ENCODE assay signal across 9 mouse cellular contexts in the genomic region with DNA sequence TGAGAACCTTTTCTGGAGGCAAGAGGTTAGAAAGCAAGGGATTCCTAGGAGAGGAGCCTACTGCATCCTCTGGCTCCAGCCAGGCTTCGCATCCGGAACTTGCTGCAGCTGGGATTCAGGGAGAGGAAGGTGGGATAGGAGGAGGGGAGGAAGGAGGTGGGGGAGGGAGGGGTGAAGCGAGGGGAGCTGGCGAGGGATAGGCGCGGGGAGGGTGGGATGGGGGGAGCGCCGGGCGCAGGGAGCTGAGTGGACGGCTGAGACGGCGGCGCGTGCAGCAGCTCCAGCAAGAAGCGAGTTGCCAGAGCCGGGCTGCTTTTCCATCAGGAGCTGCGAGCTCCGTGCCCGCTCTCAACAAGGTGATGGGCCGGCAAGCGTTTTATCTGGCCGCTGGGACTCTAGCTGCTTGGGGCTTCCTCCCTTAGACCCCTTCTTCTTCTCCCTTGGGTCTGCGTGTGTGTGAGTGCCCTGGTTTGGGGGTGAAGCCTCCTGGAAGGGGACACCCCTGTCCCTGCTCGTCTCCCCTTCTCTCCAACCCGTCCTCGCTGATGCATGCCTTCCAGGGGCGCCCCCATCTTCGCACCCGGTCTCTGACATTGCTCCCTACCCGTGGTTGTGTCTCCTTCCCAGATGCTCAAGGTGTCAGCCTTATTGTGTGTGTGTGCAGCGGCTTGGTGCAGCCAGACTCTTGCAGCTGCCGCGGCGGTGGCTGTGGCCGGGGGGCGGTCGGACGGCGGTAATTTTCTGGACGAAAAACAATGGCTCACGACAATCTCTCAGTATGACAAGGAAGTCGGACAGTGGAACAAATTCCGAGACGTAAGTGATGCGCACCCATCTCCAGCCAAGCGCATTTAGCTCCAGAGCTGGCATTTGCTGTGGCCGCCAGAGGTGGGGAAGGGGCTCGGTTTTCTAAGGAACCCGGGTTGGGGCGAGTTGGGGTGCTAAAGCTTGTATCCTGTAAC. TPM values are rescaled to one million over a fixed set of nuclear protein-coding genes. Genes with fewer than 3 reads are reported as not detected.
DNase-seq lines count a peak whose midpoint lies in the region; ATAC-seq lines count a peak whose summit lies in the region.
"Had no signal": no experiment of that assay in that cellular context is flagged by ENCODE, and none has a peak within 500 bp of the region (broad histone marks: within the 10 kb centered on the region; RNA-seq: fewer than 3 reads in every experiment).

No protein-coding gene starts in this region.

- DNase-seq in heart, embryonic 10.5 days (ENCODE audit: low spot score) = peak; percentile 76
- no peak for DNase-seq in heart, adult 9 months (ENCODE audit: low spot score in 2 of 2)
- peak; percentile 62 for DNase-seq in ZHBTc4 (ENCODE audit: low read depth, low spot score)
- DNase-seq in layer of hippocampus, adult 9-11 months = peak; percentile 34
- peak; percentile 69 for DNase-seq in mesoderm, embryonic 11.5 days (ENCODE audit: low read depth, low spot score)

- 0 out of 2 replicates have a peak overlapping the region, but pooled peaks have one; percentile 59 for H3K27ac ChIP-seq in heart, embryonic 10.5 days
- H3K27ac ChIP-seq in forebrain, embryonic 15.5 days (replicated peaks) = peak overlapping the region; percentile 45
- no peak overlapping the region for H3K27ac ChIP-seq in stomach, embryonic 16.5 days (ENCODE audit: low read length)

- H3K4me2 ChIP-seq in forebrain, embryonic 15.5 days (replicated peaks) = peak overlapping the region; percentile 98
- peak overlapping the region; percentile 96 for H3K4me2 ChIP-seq in stomach, embryonic 16.5 days (ENCODE audit: low read depth, low read length)

- WGBS in heart, embryonic 10.5 days = 1% methylated on average over 50 of the region's 50 CpGs
- WGBS in forebrain, embryonic 15.5 days = under 1% methylated on average over 50 of the region's 50 CpGs
- 1% methylated on average over 47 of the region's 50 CpGs for WGBS in stomach, embryonic 16.5 days

- H3K27me3 ChIP-seq in heart, embryonic 10.5 days (ENCODE audit: insufficient read depth, poor library complexity, severe bottlenecking) = peaks cover 13% of the 10 kb centered on the region; the same call in 1 of the 2 replicates
- H3K27me3 ChIP-seq in forebrain, embryonic 15.5 days = peaks cover 7% of the 10 kb centered on the region; the same call in 1 of the 2 replicates
- H3K27me3 ChIP-seq in stomach, embryonic 16.5 days (ENCODE audit: control insufficient read depth, insufficient read depth, low read length) = peaks cover 3% of the 10 kb centered on the region; the same call in 1 of the 2 replicates

- H3K36me3 ChIP-seq in heart, embryonic 10.5 days = no peaks in the 10 kb centered on the region
- no peaks in the 10 kb centered on the region for H3K36me3 ChIP-seq in forebrain, embryonic 15.5 days
- no peaks in the 10 kb centered on the region for H3K36me3 ChIP-seq in stomach, embryonic 16.5 days (ENCODE audit: control insufficient read depth, insufficient read depth, low read length)
- H3K36me3 ChIP-seq: G1E had no signal

- H3K9ac ChIP-seq in forebrain, embryonic 15.5 days (replicated peaks) = peak overlapping the region; percentile 64
- peak overlapping the region; percentile 60 for H3K9ac ChIP-seq in stomach, embryonic 16.5 days (ENCODE audit: low read length)

- H3K4me1 ChIP-seq in heart, embryonic 10.5 days = no peaks in the 10 kb centered on the region
- H3K4me1 ChIP-seq in forebrain, embryonic 15.5 days = peaks cover 12% of the 10 kb centered on the region
- no peaks in the 10 kb centered on the region for H3K4me1 ChIP-seq in stomach, embryonic 16.5 days (ENCODE audit: control insufficient read depth, insufficient read depth, low read length)

- peak overlapping the region; percentile 68 for H3K4me3 ChIP-seq in heart, embryonic 10.5 days
- peak overlapping the region; percentile 71 for H3K4me3 ChIP-seq in forebrain, embryonic 15.5 days
- H3K4me3 ChIP-seq in stomach, embryonic 16.5 days (replicated peaks; ENCODE audit: low read length) = peak overlapping the region; percentile 54

- ATAC-seq in forebrain, embryonic 15.5 days (replicated peaks) = peak; percentile 95
- ATAC-seq in stomach, embryonic 16.5 days (ENCODE audit: insufficient read depth, low FRiP score) = peak; percentile 47; the same call in 1 of the 2 replicates
- no peak for ATAC-seq in megakaryocyte, adult 5-6 weeks (ENCODE audit: poor library complexity, severe bottlenecking)

- H3K9me3 ChIP-seq in heart, embryonic 10.5 days = no peaks in the 10 kb centered on the region
- H3K9me3 ChIP-seq in forebrain, embryonic 15.5 days = no peaks in the 10 kb centered on the region
- no peaks in the 10 kb centered on the region for H3K9me3 ChIP-seq in stomach, embryonic 16.5 days (replicated peaks; ENCODE audit: control insufficient read depth, low read length)

RNA-seq across cellular contexts. Expression of a gene that starts 0.6 kb away (rescaled TPM):
- polyA plus RNA-seq in heart, embryonic 10.5 days (2016; fragmentation: Nextera tagmentation; extraction: Ambion mirVana) = 1.1 and 2.7 TPM in 2 replicates
- polyA plus RNA-seq in forebrain, embryonic 15.5 days (2015; fragmentation: Nextera tagmentation; extraction: Ambion mirVana) = 15.6 and 19.2 TPM in 2 replicates
- 10.3 and 12.0 TPM in 2 replicates for polyA plus RNA-seq in stomach, embryonic 16.5 days (2015; fragmentation: Nextera tagmentation; extraction: Ambion mirVana)
- total RNA-seq in megakaryocyte, adult 5-6 weeks (2015) = not detected in 2 replicates
- total RNA-seq in megakaryocyte, adult 5-6 weeks (2017) = not detected in 2 replicates
- polyA plus RNA-seq: G1E had no signal

Comparison
In these comparisons a context has a peak if more than half of its experiments do, and no peak if none do; other contexts are left out.
1. DNase-seq: peak in heart, embryonic 10.5 days (single experiment), ZHBTc4 (single experiment), layer of hippocampus, adult 9-11 months (single experiment) and mesoderm, embryonic 11.5 days (single experiment); none in heart, adult 9 months (0 of 2).
2. Peak in every context shown above with its lines, with median percentiles within 50 percentile points of each other: H3K4me3 ChIP-seq.